Mouse (Mus musculus) heart, postnatal 0 days (tissue): Measurements from ENCODE around the gene Ercc1.

ENCODE experiments used
- CTCF ChIP-seq: IDR thresholded peaks from 2 replicates; pipeline ENCODE4 v1.5.1; 2016; ENCODE audit warnings: antibody characterized with exemption, control low read depth, low read depth
- EP300 ChIP-seq: IDR thresholded peaks from 2 replicates; pipeline ENCODE4 v1.6.1; 2016; ENCODE audit warnings: antibody characterized with exemption, low read depth

DNA sequence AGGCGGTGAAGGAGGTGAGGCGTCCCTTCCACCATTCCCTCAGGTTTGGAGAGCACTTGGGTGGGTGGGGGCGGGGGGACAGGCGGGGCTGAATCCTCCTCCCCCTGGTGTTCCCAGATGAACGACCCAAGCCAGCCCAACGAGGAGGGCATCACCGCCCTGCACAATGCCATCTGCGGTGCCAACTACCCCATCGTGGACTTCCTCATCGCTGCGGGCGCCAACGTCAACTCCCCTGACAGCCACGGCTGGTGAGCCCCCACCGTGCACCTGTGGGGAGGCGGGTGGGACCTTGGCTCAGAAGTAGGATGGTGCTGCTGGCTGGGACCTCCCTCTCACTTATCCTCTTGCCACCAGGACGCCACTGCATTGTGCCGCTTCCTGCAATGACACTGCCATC, 30.8 kb downstream of the Ercc1 start:
- TF ChIP-seq CTCF = no peak
- no peak for TF ChIP-seq EP300
